14 mouse cellular contexts compared by ENCODE assay signal in the genomic region with DNA sequence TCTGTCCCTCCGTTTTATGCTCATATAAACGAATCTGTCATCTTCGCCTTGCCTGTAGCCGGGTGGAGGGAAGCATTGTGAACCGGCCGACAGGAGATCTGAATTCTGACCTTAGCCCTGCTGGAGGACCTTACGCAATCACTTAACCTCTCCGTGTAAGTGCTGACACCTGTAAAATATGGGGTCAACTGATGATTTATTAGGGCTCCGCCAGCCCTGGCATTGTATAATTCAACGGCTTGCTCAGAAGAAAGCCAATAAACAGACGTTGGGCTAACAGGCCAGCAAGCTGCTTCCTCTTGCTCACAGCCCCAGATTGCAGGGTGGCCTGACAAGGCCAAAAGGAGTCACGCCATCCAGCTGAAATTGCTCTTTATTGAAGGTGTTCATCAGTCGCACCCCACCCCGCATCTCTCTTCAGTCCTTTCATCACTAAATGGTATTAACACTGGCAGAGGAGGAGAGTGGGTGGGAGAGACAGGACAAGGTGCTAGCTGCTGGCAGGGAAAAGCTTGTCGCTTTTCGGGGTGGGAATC.
DNase-seq lines count a peak whose midpoint lies in the region; ATAC-seq and TF ChIP-seq lines count a peak whose summit lies in the region.
"Had no signal": no experiment of that assay in that cellular context is flagged by ENCODE, and none has a peak within 500 bp of the region (broad histone marks: within the 10 kb centered on the region; RNA-seq: fewer than 3 reads in every experiment).

No protein-coding gene starts in this region.

- H3K79me2 ChIP-seq in liver, adult 2 months (ENCODE audit: control insufficient read depth, insufficient read depth, low read length) = no peaks in the 10 kb centered on the region

- H3K4me2 ChIP-seq in liver, postnatal 0 days (ENCODE audit: low read depth, low read length) = no peak overlapping the region
- H3K4me2 ChIP-seq: liver, embryonic 15.5 days had no signal

- peak; percentile 89 for DNase-seq in heart, adult 11 months
- no peak for DNase-seq in heart, adult 8-10 months (ENCODE audit: low spot score)
- DNase-seq in liver, adult 2 months (ENCODE audit: extremely low read depth, low read depth, low spot score) = peak; percentile 70
- DNase-seq in liver, postnatal 0 days = no peak
- DNase-seq in hindlimb bud, embryonic 11.5 days (ENCODE audit: extremely low spot score, low read depth, low spot score) = peak; percentile 74
- peak; percentile 77 for DNase-seq in mesoderm, embryonic 11.5 days (ENCODE audit: low read depth, low spot score)
- no peak for DNase-seq in gastrocnemius, postnatal 36 days
- DNase-seq: cerebellum, adult 11 months; gastrocnemius, postnatal 14 days; right cerebral cortex, postnatal 14 days had no signal

- no peaks in the 10 kb centered on the region for H3K27me3 ChIP-seq in liver, adult 2 months (ENCODE audit: control insufficient read depth, insufficient read depth, low read length)
- no peaks in the 10 kb centered on the region for H3K27me3 ChIP-seq in liver, postnatal 0 days (ENCODE audit: insufficient read depth, low read length)
- H3K27me3 ChIP-seq: CH12.LX; liver, embryonic 15.5 days had no signal

- H3K9ac ChIP-seq in liver, adult 2 months (ENCODE audit: low read depth, low read length) = no peak overlapping the region
- no peak overlapping the region for H3K9ac ChIP-seq in liver, postnatal 0 days (replicated peaks)
- H3K9ac ChIP-seq: liver, embryonic 15.5 days had no signal

- TF ChIP-seq POLR2A in liver, adult 2 months (IDR thresholded peaks at IDR 0.05; ENCODE audit: extremely low read depth, insufficient read depth, low read length) = no peak

- H3K4me3 ChIP-seq in liver, adult 2 months (ENCODE audit: insufficient read depth, low read depth, low read length) = no peak overlapping the region
- no peak overlapping the region for H3K4me3 ChIP-seq in liver, postnatal 0 days (ENCODE audit: low read depth, low read length)
- H3K4me3 ChIP-seq: erythroblast, embryonic 14.5 days; liver, embryonic 15.5 days had no signal

- no peak for ATAC-seq in liver, postnatal 0 days
- no peak for ATAC-seq in megakaryocyte-erythroid progenitor cell, adult 5-6 weeks (replicated peaks; ENCODE audit: low FRiP score, low TSS enrichment, poor library complexity, severe bottlenecking)

- H3K4me1 ChIP-seq in liver, adult 2 months (ENCODE audit: control insufficient read depth, insufficient read depth, low read length) = peaks cover 2% of the 10 kb centered on the region; the same call in 1 of the 2 replicates
- H3K4me1 ChIP-seq in liver, postnatal 0 days (ENCODE audit: insufficient read depth) = no peaks in the 10 kb centered on the region
- H3K4me1 ChIP-seq: liver, embryonic 15.5 days had no signal

- 33% methylated on average over 16 of the region's 16 CpGs for WGBS in liver, adult 2 months
- 36% methylated on average over 16 of the region's 16 CpGs for WGBS in liver, postnatal 0 days (ENCODE audit: insufficient replicate concordance)

- no peak overlapping the region for H3K27ac ChIP-seq in liver, adult 2 months (replicated peaks; ENCODE audit: insufficient read depth, low read depth, low read length)
- H3K27ac ChIP-seq in liver, postnatal 0 days (ENCODE audit: low read depth) = no peak overlapping the region
- H3K27ac ChIP-seq: liver, embryonic 15.5 days had no signal

- intact Hi-C loops in gastrocnemius, postnatal 36 days (cut with DNase I) = no loop called here

- no peak for TF ChIP-seq CTCF in liver, adult 2 months (IDR thresholded peaks at IDR 0.05; ENCODE audit: low read depth, low read length)
- no peak for TF ChIP-seq CTCF in liver, postnatal 0 days (IDR thresholded peaks at IDR 0.05; ENCODE audit: low read depth)

- H3K36me3 ChIP-seq in liver, adult 2 months (ENCODE audit: control insufficient read depth, insufficient read depth, low read length) = no peaks in the 10 kb centered on the region
- H3K36me3 ChIP-seq in liver, postnatal 0 days (replicated peaks; ENCODE audit: insufficient read depth, low read length) = no peaks in the 10 kb centered on the region
- H3K36me3 ChIP-seq: liver, embryonic 15.5 days had no signal

- TF ChIP-seq EP300 in liver, postnatal 0 days (IDR thresholded peaks at IDR 0.05; ENCODE audit: low read depth) = no peak

- H3K9me3 ChIP-seq in liver, postnatal 0 days (ENCODE audit: low read length) = no peaks in the 10 kb centered on the region
- H3K9me3 ChIP-seq: liver, embryonic 15.5 days had no signal

Comparison
In these comparisons a context has a peak if more than half of its experiments do, and no peak if none do; other contexts are left out.
1. DNase-seq: peak in heart, adult 11 months (single experiment), liver, adult 2 months (single experiment), hindlimb bud, embryonic 11.5 days (single experiment) and mesoderm, embryonic 11.5 days (single experiment); none in heart, adult 8-10 months (single experiment), liver, postnatal 0 days (single experiment) and gastrocnemius, postnatal 36 days (0 of 2).